Mouse (Mus musculus) lung, postnatal 4 days (tissue): ENCODE results near the gene Shc3.

Source experiments
- DNase-seq, 2 experiments: peaks; one replicate each; pipeline ENCODE4 v3.0.0; 2021

The Shc3 gene

GRCm38 (mm10) chr13:51479826-51480225, 89.4 kb downstream of the Shc3 start:
- DNase-seq: no peak

GRCm38 (mm10) chr13:51476991-51477390, 92.2 kb downstream of the Shc3 start:
- no peak for DNase-seq

- DNase-seq: no peak
Observed at GRCm38 (mm10) chr13:51468697-51469250, 100.4 kb downstream of the Shc3 start.

GRCm38 (mm10) chr13:51466117-51466841, 102.9 kb downstream of the Shc3 start:
- no peak for DNase-seq

- DNase-seq: no peak
Observed at GRCm38 (mm10) chr13:51464294-51464693, 104.9 kb downstream of the Shc3 start.

- no peak for DNase-seq
Observed at GRCm38 (mm10) chr13:51456190-51456878, 112.9 kb downstream of the Shc3 start.

GRCm38 (mm10) chr13:51446550-51446949, 122.7 kb downstream of the Shc3 start:
- DNase-seq: no peak

GRCm38 (mm10) chr13:51442922-51443321, 126.3 kb downstream of the Shc3 start:
- DNase-seq: no peak

GRCm38 (mm10) chr13:51437105-51438085, 131.8 kb downstream of the Shc3 start:
- DNase-seq: no peak

- no peak for DNase-seq
Observed at GRCm38 (mm10) chr13:51435146-51435545, 134.1 kb downstream of the Shc3 start.

- no peak for DNase-seq
Observed at GRCm38 (mm10) chr13:51434460-51434859, 134.8 kb downstream of the Shc3 start.

GRCm38 (mm10) chr13:51433371-51433770, 135.8 kb downstream of the Shc3 start:
- no peak for DNase-seq

- DNase-seq: no peak
Observed at GRCm38 (mm10) chr13:51425662-51426443, 143.4 kb downstream of the Shc3 start.

GRCm38 (mm10) chr13:51424647-51425046, 144.6 kb downstream of the Shc3 start:
- DNase-seq: peak; percentile 49 to 72

- no peak for DNase-seq
Observed at GRCm38 (mm10) chr13:51423647-51424046, 145.6 kb downstream of the Shc3 start.

GRCm38 (mm10) chr13:51420861-51421260, 148.4 kb downstream of the Shc3 start:
- no peak for DNase-seq

- no peak for DNase-seq
Observed at GRCm38 (mm10) chr13:51419501-51419900, 149.7 kb downstream of the Shc3 start.

GRCm38 (mm10) chr13:51418942-51419451, 150.2 kb downstream of the Shc3 start:
- no peak for DNase-seq

GRCm38 (mm10) chr13:51418268-51418941, 150.8 kb downstream of the Shc3 start:
- peak; percentile 91 to 94 for DNase-seq

GRCm38 (mm10) chr13:51417796-51418195, 151.4 kb downstream of the Shc3 start:
- no peak for DNase-seq

- no peak for DNase-seq
Observed at GRCm38 (mm10) chr13:51416727-51417126, 152.5 kb downstream of the Shc3 start.
